ENCODE assay signal across 9 mouse cellular contexts in genomic region chr2:93870842-93871241, GRCm38 (mm10). TPM values are rescaled to one million over a fixed set of nuclear protein-coding genes. Genes with fewer than 3 reads are reported as not detected.
A peak's percentile ranks its signal among the peaks of the same experiment; 100 is the strongest.
DNase-seq lines count a peak whose midpoint lies in the region; ATAC-seq and TF ChIP-seq lines count a peak whose summit lies in the region.
"Had no signal": no experiment of that assay in that cellular context is flagged by ENCODE, and none has a peak within 500 bp of the region (broad histone marks: within the 10 kb centered on the region; RNA-seq: fewer than 3 reads in every experiment).

No protein-coding gene starts in this region.

- TF ChIP-seq RAD21 in MEL (IDR thresholded peaks at IDR 0.05; ENCODE audit: low read depth, low read length) = peak; percentile 71

- no peak overlapping the region for H3K9ac ChIP-seq in MEL (ENCODE audit: control insufficient read depth, low read depth, low read length, poor library complexity, severe bottlenecking)
- no peak overlapping the region for H3K9ac ChIP-seq in lung, embryonic 14.5 days
- H3K9ac ChIP-seq: liver, embryonic 15.5 days had no signal

- no peak for TF ChIP-seq EP300 in MEL (IDR thresholded peaks at IDR 0.05; ENCODE audit: low read depth in 1 of 2, low read length in 2 of 2)

- no peak overlapping the region for H3K27ac ChIP-seq in MEL (ENCODE audit: control insufficient read depth, low read depth, low read length)
- H3K27ac ChIP-seq in forebrain, embryonic 10.5 days = no peak overlapping the region
- H3K27ac ChIP-seq in lung, embryonic 14.5 days (ENCODE audit: low read depth) = no peak overlapping the region
- H3K27ac ChIP-seq: liver, embryonic 15.5 days had no signal

- peak; percentile 57 for DNase-seq in MEL (ENCODE audit: low read depth, low spot score)
- peak; percentile 87 for DNase-seq in brain, embryonic 14.5 days (ENCODE audit: low read depth)
- DNase-seq in forebrain, embryonic 10.5 days (ENCODE audit: extremely low spot score, low spot score) = peak; percentile 78
- peak; percentile 79 to 88 for DNase-seq in heart, postnatal 10 days
- DNase-seq in layer of hippocampus, adult 18-20 months (ENCODE audit: low spot score in 2 of 2) = peak; percentile 56 to 89
- DNase-seq in lung, embryonic 14.5 days = peak; percentile 90
- peak; percentile 86 for DNase-seq in retina, postnatal 1 day
- peak; percentile 45 for DNase-seq in yolk sac, embryonic 10.5 days (ENCODE audit: low spot score)

- no peaks in the 10 kb centered on the region for H3K36me3 ChIP-seq in MEL (ENCODE audit: control insufficient read depth in 1 of 2, insufficient read depth in 2 of 2, low read length in 2 of 2)
- H3K36me3 ChIP-seq in forebrain, embryonic 10.5 days (replicated peaks) = no peaks in the 10 kb centered on the region
- H3K36me3 ChIP-seq in lung, embryonic 14.5 days (ENCODE audit: insufficient read depth) = no peaks in the 10 kb centered on the region
- H3K36me3 ChIP-seq: liver, embryonic 15.5 days had no signal

- no peaks in the 10 kb centered on the region for H3K9me3 ChIP-seq in MEL (replicated peaks; ENCODE audit: insufficient read depth, low read length)
- no peaks in the 10 kb centered on the region for H3K9me3 ChIP-seq in forebrain, embryonic 10.5 days
- no peaks in the 10 kb centered on the region for H3K9me3 ChIP-seq in lung, embryonic 14.5 days (ENCODE audit: low read depth, low read length)
- H3K9me3 ChIP-seq: liver, embryonic 15.5 days had no signal

- no peaks in the 10 kb centered on the region for H3K4me1 ChIP-seq in MEL (ENCODE audit: control insufficient read depth in 1 of 2, insufficient read depth in 2 of 2, low read length in 2 of 2)
- peaks cover 25% of the 10 kb centered on the region for H3K4me1 ChIP-seq in forebrain, embryonic 10.5 days
- H3K4me1 ChIP-seq in lung, embryonic 14.5 days (ENCODE audit: insufficient read depth) = peaks cover 7% of the 10 kb centered on the region; the same call in 1 of the 2 replicates
- H3K4me1 ChIP-seq: liver, embryonic 15.5 days had no signal

- no peak overlapping the region for H3K4me3 ChIP-seq in MEL (ENCODE audit: control insufficient read depth in 1 of 2, insufficient read depth in 1 of 2, low read depth in 2 of 2, low read length in 2 of 2)
- H3K4me3 ChIP-seq in forebrain, embryonic 10.5 days = no peak overlapping the region
- H3K4me3 ChIP-seq in lung, embryonic 14.5 days (ENCODE audit: low read depth, low read length) = no peak overlapping the region
- H3K4me3 ChIP-seq: liver, embryonic 15.5 days had no signal

- H3K79me2 ChIP-seq in MEL (ENCODE audit: control insufficient read depth, insufficient read depth, low read length, poor library complexity) = no peaks in the 10 kb centered on the region

- ATAC-seq in lung, embryonic 14.5 days (ENCODE audit: insufficient read depth) = peak; percentile 36

- H3K4me2 ChIP-seq in lung, embryonic 14.5 days = no peak overlapping the region
- H3K4me2 ChIP-seq: liver, embryonic 15.5 days had no signal

- H3K27me3 ChIP-seq in MEL (ENCODE audit: control insufficient read depth in 1 of 2, insufficient read depth in 2 of 2, low read length in 2 of 2) = peaks cover 15 to 24% of the 10 kb centered on the region in 2 experiments
- H3K27me3 ChIP-seq in forebrain, embryonic 10.5 days (ENCODE audit: poor library complexity, severe bottlenecking) = no peaks in the 10 kb centered on the region
- no peaks in the 10 kb centered on the region for H3K27me3 ChIP-seq in lung, embryonic 14.5 days (ENCODE audit: insufficient read depth, low read length)
- H3K27me3 ChIP-seq: liver, embryonic 15.5 days had no signal

- WGBS in forebrain, embryonic 10.5 days = 42% methylated on average over 4 of the region's 4 CpGs
- 33% methylated on average over 4 of the region's 4 CpGs for whole genome bisulfite sequencing in lung, embryonic 14.5 days

- no peak for TF ChIP-seq POLR2A in MEL (IDR thresholded peaks at IDR 0.05; ENCODE audit: control insufficient read depth in 1 of 2, insufficient read depth in 1 of 2, low read depth in 1 of 2, low read length in 2 of 2, poor library complexity in 1 of 2)
- no peak for TF ChIP-seq POLR2A in brain, embryonic 14.5 days (IDR thresholded peaks at IDR 0.05; ENCODE audit: borderline replicate concordance, extremely low read depth, insufficient read depth, insufficient read length, poor library complexity, severe bottlenecking)

- TF ChIP-seq CTCF in MEL (IDR thresholded peaks at IDR 0.05 in 2 of 3, conservative IDR thresholded peaks at IDR 0.05 in 1 of 3; ENCODE audit: control insufficient read depth in 1 of 3, insufficient read depth in 1 of 3, low read depth in 2 of 3, low read length in 3 of 3, poor library complexity in 1 of 3, severe bottlenecking in 1 of 3) = peak; percentile 55 to 73 (median 56)
- TF ChIP-seq CTCF in brain, embryonic 14.5 days (IDR thresholded peaks at IDR 0.05; ENCODE audit: borderline replicate concordance, extremely low read depth, insufficient read depth, insufficient read length) = peak; percentile 67; the same call in 1 of the 2 replicates
- peak; percentile 72 for TF ChIP-seq CTCF in lung, embryonic 14.5 days (IDR thresholded peaks at IDR 0.05; ENCODE audit: low read depth)

- intact Hi-C loops in heart, postnatal 10 days (cut with DNase I) = loop anchor here (1.0 kb wide), 1 partner anchor 131 kb away; no protein-coding TSS in a partner anchor

TF ChIP-seq in MEL, 35 proteins besides CTCF, POLR2A, EP300 and RAD21:
- no peak for TF ChIP-seq JUND (IDR thresholded peaks at IDR 0.05; ENCODE audit: low read depth, low read length)
- TF ChIP-seq SMC3 (IDR thresholded peaks at IDR 0.05; ENCODE audit: low read depth, low read length) = peak; percentile 53
- TF ChIP-seq ZNF384 (IDR thresholded peaks at IDR 0.05; ENCODE audit: low read depth, low read length) = no peak
- no peak for TF ChIP-seq UBTF (IDR thresholded peaks at IDR 0.05; ENCODE audit: borderline replicate concordance, insufficient read depth, low read depth, low read length)
- TF ChIP-seq ZC3H11A (IDR thresholded peaks at IDR 0.05; ENCODE audit: low read depth, low read length) = peak; percentile 24; the same call in 1 of the 2 replicates

RNA-seq across cellular contexts. Expression of gene Accsl, which starts 1.9 kb away (rescaled TPM):
- not detected in 2 replicates for total RNA-seq in MEL (2012; rRNA removed)
- not detected for polyA plus RNA-seq in MEL (2012; ENCODE audit: insufficient read depth in 1 of 2, insufficient read length in 2 of 2, low read depth in 1 of 2, low replicate concordance in 2 of 2, missing spikeins in 1 of 2)
- 0.38 and 0.39 TPM in 2 replicates for polyA plus RNA-seq in brain, embryonic 14.5 days (2012; rRNA removed)
- polyA plus RNA-seq in forebrain, embryonic 10.5 days (2016; fragmentation: Nextera tagmentation; extraction: Ambion mirVana) = 0.60 TPM in 1 of 2 replicates, not detected in the other
- under 1 TPM in 1 of 2 experiments, not detected in 1; 0.24 TPM for total RNA-seq in heart, postnatal 10 days (2021)
- not detected for total RNA-seq in layer of hippocampus, adult 18-20 months (2021)
- polyA plus RNA-seq in lung, embryonic 14.5 days (2014; fragmentation: Nextera tagmentation; extraction: Ambion mirVana) = 0.16 and 0.22 TPM in 2 replicates
- polyA plus RNA-seq: liver, embryonic 15.5 days had no signal

RNA-seq across cellular contexts. Expression of gene Accs, which starts 21.1 kb away (rescaled TPM):
- 1.0 and 1.2 TPM in 2 replicates for total RNA-seq in MEL (2012; rRNA removed)
- 1 to 10 TPM in 1 of 2 experiments, not detected in 1; 4.5 TPM for polyA plus RNA-seq in MEL (2012; ENCODE audit: insufficient read depth in 1 of 2, insufficient read length in 2 of 2, low read depth in 1 of 2, low replicate concordance in 2 of 2, missing spikeins in 1 of 2)
- polyA plus RNA-seq in brain, embryonic 14.5 days (2012; rRNA removed) = 22.2 and 27.3 TPM in 2 replicates
- polyA plus RNA-seq in forebrain, embryonic 10.5 days (2016; fragmentation: Nextera tagmentation; extraction: Ambion mirVana) = 8.8 and 9.2 TPM in 2 replicates
- total RNA-seq in heart, postnatal 10 days (2021) = 1 to 10 TPM; 5.4 to 7.6 TPM
- total RNA-seq in layer of hippocampus, adult 18-20 months (2021) = 1 to 10 TPM; 3.0 to 3.7 TPM
- 10.0 and 11.3 TPM in 2 replicates for polyA plus RNA-seq in lung, embryonic 14.5 days (2014; fragmentation: Nextera tagmentation; extraction: Ambion mirVana)

RNA-seq across cellular contexts. Expression of gene Ext2, which starts 48.5 kb away (rescaled TPM):
- 29.2 and 33.7 TPM in 2 replicates for total RNA-seq in MEL (2012; rRNA removed)
- 10 to 100 TPM in 1 of 2 experiments, not detected in 1; 66.8 TPM for polyA plus RNA-seq in MEL (2012; ENCODE audit: insufficient read depth in 1 of 2, insufficient read length in 2 of 2, low read depth in 1 of 2, low replicate concordance in 2 of 2, missing spikeins in 1 of 2)
- polyA plus RNA-seq in brain, embryonic 14.5 days (2012; rRNA removed) = 36.3 and 49.9 TPM in 2 replicates
- 64.6 and 69.8 TPM in 2 replicates for polyA plus RNA-seq in forebrain, embryonic 10.5 days (2016; fragmentation: Nextera tagmentation; extraction: Ambion mirVana)
- total RNA-seq in heart, postnatal 10 days (2021) = 10 to 100 TPM; 58.0 to 59.9 TPM
- 10 to 100 TPM; 46.4 to 46.8 TPM for total RNA-seq in layer of hippocampus, adult 18-20 months (2021)
- 138 and 140 TPM in 2 replicates for polyA plus RNA-seq in lung, embryonic 14.5 days (2014; fragmentation: Nextera tagmentation; extraction: Ambion mirVana)
